Mouse (Mus musculus): Measurements from ENCODE around the gene Ccnyl1.

Gene Ccnyl1

DNA sequence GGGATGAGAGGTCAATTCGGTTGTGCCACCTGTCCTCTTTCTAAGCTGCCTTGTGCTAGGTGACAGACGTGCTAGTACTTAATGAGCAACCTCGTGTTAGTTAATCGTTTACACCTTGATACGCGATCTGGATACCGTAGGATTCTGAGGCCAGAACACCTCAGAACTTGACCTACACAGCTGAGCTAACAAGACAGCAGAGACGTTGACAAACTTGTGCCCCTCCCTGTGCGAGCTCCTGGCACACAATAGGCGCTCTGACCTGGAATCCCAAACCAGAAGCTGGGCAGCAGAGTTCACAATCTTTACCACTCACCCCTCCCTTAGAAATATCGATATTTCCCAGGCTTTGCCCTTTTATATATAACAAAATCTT lies 47.9 kb downstream of the Ccnyl1 start:
- DNase-seq (ENCODE audit: low read depth) = no peak

DNA sequence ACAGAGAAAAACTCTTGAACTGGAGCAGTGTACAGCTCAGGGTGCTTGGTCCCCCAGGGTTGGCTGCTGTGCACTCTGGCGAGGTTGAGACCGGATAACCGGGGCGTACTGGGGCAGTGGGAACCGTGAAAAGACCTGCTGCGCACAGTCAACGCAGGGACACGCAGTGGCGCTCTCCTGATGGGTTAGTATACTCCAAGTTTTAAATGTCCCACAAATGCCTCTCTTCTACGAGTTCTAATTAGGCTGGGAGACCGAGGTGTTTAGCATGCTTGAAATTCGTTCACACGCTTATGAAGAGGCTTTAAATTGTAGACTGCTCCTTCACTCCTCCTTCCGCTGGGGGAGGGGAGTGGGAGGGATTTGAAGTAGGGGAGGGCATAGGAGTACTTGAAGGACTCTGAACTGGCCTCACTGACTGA lies 48.4 kb downstream of the Ccnyl1 start:
- DNase-seq (ENCODE audit: low read depth) = peak; percentile 70

DNA sequence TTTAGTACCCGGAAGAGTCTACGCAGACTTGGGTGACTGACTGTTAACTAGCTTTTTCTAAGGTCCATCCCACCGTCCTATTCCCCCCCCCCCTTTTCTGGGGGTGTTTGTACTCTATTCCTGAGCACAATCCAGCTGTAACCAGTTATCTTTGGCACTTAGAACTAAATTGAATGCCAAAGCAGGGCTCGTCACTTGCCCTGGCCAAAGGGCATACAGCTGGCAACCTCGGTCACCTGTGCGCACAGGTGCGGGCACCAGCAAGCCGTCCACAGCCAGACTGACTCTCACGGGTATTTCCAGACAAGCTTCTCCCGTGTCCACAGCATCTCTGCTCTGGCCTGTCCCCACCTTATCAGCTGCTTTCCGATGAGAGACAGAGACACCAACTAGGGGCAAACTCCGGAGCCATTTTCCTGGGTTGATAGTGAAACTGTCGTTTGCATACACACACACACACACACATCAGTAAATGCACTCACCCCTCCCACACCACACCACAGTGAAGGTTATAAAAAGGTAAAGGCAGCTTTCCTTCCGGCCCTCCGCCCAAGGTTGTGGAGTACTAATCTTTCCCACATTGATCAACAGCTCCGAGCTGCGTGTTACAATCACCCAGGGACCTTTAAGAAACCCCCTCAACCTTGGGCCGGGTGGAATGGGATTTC lies 52.6 kb downstream of the Ccnyl1 start:
- no peak for DNase-seq (ENCODE audit: low read depth)

DNA sequence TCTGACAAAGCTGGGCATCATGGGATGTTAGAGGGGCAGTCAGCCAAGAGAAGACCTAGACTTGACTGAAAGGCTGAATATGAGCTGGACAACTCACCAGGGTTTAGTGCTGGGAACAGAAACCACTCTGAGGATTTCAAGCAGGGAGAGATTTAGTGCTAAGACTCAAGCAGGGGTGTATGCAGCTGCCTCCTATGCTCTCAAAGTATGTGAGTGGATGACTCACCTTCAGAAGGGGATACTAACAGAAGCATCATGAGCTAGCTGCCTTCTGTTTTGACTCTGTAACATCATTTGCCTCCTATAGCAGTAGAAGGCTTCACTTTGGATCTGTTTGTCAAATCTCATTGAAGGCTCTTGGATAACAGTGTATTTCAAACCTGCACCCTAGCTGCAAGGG lies 54.4 kb downstream of the Ccnyl1 start:
- DNase-seq (ENCODE audit: low read depth) = no peak

DNA sequence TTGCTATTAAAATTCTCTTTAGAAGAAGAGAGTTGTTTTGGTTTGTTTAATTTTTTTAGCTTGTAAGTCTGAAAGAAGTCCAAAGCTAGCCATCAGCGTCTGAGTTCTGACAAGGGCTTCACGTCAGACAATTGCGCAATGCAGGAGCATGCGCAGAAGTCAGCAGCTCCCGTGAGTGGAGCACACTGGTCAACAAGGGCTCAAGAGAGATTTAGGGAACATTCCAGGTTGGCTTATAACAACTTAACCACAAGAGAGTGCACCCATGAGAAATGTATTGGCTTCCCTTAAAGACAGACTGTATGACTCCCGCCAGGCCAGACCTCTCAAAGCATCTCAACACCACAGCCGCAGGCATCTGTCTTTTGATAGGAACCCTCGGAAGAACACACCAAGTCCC lies 62.9 kb downstream of the Ccnyl1 start:
- no peak for DNase-seq (ENCODE audit: low read depth)

DNA sequence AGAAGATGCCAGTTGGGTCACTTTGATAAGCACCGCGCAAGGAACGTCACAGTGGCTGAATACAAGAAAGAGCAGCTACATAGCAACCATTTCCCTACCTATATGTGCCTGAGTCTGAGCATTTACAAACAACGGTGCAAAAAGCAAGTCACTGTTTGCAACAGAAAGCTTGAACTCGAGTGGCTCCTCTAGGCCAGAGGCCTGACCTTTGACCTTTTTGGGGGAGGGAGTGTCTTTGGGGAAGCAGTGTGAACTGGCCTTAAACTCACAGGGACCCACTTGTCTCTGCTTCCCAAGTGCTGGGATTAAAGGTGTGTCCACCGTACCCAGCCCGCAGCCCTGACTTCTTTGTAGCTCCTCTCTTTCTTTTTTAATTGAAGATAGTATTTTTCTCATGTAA lies 63.4 kb downstream of the Ccnyl1 start:
- DNase-seq (ENCODE audit: low read depth) = no peak

DNA sequence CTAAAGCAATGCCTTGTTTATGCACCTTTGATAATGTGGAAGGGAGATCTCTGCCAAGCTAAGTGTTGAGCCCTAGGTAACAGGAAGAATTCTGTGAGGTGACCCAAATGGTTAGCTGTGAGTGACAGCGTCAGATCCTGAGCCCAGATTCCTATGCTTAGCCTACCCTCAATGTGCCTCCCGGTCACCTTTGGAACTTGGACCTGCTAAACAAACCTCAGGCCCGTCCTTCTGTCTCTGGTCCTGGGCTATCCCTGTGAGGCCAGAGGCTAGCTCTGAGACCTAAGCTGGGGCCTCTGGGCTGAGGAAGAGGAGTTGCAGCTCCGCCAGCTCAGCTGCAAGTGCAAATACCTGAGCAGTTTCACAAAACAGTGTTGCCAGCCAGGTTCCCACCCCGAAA lies 64.4 kb downstream of the Ccnyl1 start:
- no peak for DNase-seq (ENCODE audit: low read depth)

DNA sequence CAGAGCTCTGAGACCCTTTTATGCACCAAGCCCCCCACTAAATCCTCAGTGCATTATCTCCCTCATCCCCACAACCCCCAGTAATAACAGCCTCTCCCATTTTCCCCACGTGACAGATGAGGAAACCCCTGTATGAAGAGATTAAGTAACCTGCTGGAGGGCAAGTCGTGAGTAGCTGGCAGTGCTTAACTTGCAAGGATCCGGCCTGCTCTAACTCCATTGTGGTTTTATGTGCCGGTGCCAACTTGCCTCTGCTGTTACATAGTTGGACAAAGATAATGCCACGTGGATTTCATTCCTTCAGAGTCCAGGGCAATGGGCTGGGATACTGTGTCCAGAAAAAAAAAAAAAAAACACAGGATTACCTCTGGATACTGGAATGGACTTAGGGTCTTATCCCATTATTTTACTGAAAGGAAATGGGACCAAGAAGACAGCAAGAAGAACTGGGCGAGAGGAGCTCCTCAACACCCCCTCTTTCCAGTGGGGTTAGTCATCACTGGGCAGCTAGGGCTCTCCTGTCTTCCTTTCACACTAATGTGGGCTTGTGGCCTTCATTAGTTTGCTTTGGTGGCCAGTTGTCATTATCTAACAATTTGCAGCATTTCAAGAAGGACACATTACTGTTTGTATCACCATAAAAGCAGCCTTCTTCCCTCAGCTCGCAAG lies 65.8 kb downstream of the Ccnyl1 start:
- DNase-seq (ENCODE audit: low read depth) = no peak

DNA sequence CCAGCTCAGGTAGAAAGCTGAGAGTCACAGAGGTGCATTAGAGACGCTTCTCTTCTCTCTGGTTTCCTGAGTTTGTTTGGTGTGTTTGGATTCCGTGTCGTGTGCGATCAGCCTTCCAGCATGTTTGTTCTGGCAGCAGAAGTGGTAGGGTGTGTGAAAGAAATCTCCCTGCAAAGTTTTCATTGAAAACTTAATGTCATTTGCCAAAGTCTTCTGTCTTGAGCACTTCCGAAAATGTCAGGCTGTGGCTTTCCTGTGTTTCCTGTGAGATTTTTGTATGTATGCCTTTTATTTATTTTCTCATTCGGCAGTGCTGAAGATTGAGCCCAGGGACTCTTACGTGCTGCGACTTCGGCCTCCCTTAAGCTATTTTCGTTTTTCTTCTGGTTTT lies 66.4 kb downstream of the Ccnyl1 start:
- DNase-seq (ENCODE audit: low read depth) = no peak

DNA sequence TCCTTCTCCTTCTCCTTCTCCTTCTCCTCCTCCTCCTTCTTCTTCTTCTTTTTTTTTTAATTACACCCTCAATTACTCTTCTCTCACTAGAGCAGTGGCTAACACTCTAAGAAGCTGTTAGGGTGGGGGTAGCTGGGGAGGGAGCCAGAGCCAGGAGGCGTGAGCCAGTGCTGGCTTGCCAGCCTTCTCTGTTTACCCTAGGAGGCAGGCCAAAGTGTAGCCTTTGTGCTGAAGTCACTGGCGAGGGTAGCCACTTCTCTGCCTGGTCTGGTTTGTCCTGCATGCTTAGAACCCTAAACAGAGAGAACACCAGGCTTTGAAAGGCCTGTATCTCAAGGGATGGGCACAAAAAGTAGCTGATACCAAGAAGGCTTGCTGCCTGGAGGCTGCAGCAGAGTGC lies 67.0 kb downstream of the Ccnyl1 start:
- DNase-seq (ENCODE audit: low read depth) = no peak

DNA sequence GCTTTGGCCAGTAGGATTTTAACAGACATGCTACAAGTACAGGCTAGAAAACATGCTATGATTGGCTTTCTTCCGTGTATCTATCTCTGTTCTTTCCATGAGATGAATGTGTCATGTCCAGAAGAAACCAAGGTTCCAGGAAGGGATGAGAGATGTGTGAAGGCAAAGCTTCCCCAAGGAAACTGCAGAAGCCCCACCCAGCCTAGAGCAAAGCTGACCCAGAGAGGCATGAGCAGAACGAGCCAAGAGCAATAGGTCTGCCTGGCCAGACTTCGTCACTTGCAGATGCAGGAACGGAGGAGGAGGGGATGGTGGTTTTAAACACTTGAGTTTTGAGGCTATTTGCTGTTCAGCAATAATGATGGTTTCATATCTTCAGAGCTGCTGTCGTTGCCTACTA lies 67.5 kb downstream of the Ccnyl1 start:
- DNase-seq (ENCODE audit: low read depth) = no peak

DNA sequence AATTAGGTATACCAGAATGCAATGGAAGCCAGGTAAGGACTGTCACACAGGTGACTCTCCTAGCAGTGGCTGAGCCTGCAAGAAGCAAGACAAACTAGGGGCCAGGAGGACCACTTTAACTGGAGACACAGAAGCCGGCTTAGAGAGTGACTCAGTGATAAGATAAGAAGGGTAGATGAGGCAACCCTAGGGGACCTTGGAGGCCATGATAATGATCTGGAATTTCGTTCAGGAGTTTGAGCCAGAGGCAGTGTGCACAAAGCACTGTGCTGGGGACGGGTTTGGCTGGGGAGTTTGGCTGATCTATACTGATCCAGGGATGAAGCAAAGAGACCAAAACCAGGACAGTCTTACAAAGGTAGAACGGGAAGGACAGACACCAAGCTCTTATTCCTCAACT lies 71.4 kb downstream of the Ccnyl1 start:
- no peak for DNase-seq (ENCODE audit: low read depth)

DNA sequence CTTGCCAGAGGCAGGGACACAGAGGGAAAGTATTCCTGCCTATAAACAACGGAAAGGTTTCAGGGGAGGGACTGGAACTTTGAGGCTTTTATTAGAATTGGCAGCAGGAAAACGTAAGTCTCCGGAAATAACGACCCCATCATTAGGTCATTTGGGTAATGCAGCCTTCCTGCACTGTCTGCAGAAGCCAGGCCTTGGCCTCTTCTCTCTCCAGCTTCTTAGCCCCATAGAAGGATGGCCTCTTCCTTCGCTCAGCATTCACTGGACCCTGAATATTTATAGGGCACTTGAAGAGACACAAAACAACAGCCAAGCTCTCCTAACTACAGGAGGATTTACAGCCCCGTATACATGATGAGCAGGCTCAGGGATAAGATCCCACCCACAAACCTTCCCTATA lies 79.9 kb downstream of the Ccnyl1 start:
- DNase-seq (ENCODE audit: low read depth) = no peak

DNA sequence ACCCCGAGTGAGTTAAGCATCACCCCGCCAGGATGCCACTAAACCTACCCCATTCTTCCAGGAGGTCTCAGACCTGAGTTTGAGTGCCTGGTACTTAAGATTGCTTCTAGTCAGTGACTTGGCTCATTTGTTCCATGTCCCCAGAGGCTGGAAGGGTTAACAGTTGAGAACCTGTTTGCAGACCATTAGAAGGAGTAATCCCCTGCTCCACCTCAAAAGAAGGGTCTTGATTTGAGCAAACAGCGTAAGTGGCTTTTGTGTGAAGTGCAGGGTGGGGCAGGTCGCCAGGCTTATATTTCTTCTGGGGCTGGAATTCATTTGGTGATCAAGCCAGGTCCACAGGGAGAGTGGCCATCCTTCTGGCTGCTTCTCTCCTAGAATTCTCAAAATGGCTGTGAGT lies 83.0 kb downstream of the Ccnyl1 start:
- no peak for DNase-seq (ENCODE audit: low read depth)

Measured in c-Kit-positive CD71-positive TER-119-negative erythroid progenitor cells, embryonic 14.5 days (primary cell).